Mouse (Mus musculus) megakaryocyte, embryonic 14.5 days (primary cell): ENCODE data around the gene Ifna15.

Experiments used
- FLI1 ChIP-seq: IDR thresholded peaks from 2 replicates; pipeline ENCODE4 v1.6.1; 2012; ENCODE audit warnings: low read length, inconsistent platforms, mixed read lengths
- GATA1 ChIP-seq: IDR thresholded peaks from 3 replicates; pipeline ENCODE4 v1.6.1; 2012; ENCODE audit warnings: mixed read lengths, low read length, inconsistent platforms, borderline replicate concordance

GRCm38 (mm10) chr4:88525393-88525792, 32.7 kb downstream of the Ifna15 start:
- TF ChIP-seq GATA1 (no peak), FLI1 (no peak)
